Mouse (Mus musculus) G1E (cell line): Measurements from ENCODE around the gene Scarf1.

Experiments
- CTCF ChIP-seq: IDR thresholded peaks from 2 replicates; pipeline ENCODE4 v1.5.1; 2012; ENCODE audit warnings: low read depth, low read length, inconsistent platforms, mixed read lengths
- GATA1 ChIP-seq: IDR thresholded peaks from 2 replicates; pipeline ENCODE4 v1.6.1; 2012; ENCODE audit warnings: borderline replicate concordance, low read length, inconsistent platforms, mixed read lengths
- GATA2 ChIP-seq: IDR thresholded peaks from 2 replicates; pipeline ENCODE4 v1.6.1; 2012; ENCODE audit warnings: low read depth, low read length, inconsistent platforms, borderline replicate concordance
- POLR2AphosphoS5 ChIP-seq: IDR thresholded peaks from 2 replicates; pipeline ENCODE4 v1.6.1; 2012; ENCODE audit warnings: low read depth, low read length, inconsistent platforms; ENCODE audit not compliant: insufficient replicate concordance
- TAL1 ChIP-seq: conservative IDR thresholded peaks from 2 replicates; pipeline ENCODE4 v1.6.1; 2012; ENCODE audit warnings: low read depth, low read length, inconsistent platforms, mixed read lengths

GRCm38 (mm10) chr11:75521609-75522008 lies 8.3 kb downstream of the Scarf1 start:
- TF ChIP-seq CTCF (no peak), TAL1 (no peak), GATA1 (no peak), GATA2 (no peak), POLR2AphosphoS5 (no peak)
